In the genomic region with DNA sequence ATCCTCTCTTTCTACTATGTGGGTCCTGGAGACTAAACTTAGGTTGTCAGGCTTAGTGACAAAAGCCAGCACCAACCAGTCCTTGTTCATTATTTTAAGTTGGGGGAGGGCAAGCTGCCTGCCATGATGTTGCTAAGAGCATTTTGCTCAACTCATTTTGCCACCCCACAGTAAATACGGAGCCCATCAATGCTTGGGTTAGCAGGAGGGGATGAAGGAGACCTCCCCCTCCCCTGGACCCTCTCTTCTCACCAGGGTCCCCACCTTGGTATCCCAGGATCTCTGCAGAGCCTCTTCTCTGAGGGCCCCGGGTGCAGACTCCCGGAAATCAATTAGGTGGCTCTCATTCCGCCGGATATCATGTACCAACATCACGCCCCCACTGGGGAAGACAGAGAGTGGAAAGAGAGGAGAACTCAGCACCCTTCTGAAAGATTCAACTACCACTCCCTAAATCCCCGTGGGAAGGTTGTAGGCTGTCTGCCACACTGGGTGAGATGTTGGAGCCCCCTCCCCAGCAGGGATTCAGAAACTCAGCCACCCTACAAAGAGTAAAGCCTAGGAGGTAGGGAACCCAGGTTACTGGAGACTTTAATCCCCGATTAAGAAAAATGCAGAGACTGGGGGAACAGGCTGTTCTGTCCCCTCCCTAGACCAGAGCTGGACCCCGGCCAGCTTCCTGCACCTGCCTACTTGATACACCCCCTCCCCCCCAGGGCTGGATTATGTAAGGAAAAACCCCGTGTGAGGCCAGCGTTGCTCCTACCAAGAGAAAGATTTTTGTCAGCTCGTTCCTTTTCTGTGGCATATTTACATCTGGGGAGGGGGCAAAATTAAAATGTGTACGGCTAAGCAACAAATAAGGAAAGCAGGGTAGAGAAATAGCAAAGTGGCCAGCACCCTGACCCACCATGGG, we compare ENCODE assay signal across 9 mouse cellular contexts. TPM values are rescaled to one million over a fixed set of nuclear protein-coding genes. Genes with fewer than 3 reads are reported as not detected.
DNase-seq lines count a peak whose midpoint lies in the region; ATAC-seq lines count a peak whose summit lies in the region.
"Had no signal": no experiment of that assay in that cellular context is flagged by ENCODE, and none has a peak within 500 bp of the region (broad histone marks: within the 10 kb centered on the region; RNA-seq: fewer than 3 reads in every experiment).

No protein-coding gene starts in this region.

- no peak overlapping the region for H3K4me3 ChIP-seq in heart, embryonic 12.5 days

- peaks cover 10% of the 10 kb centered on the region for H3K27me3 ChIP-seq in heart, embryonic 12.5 days (replicated peaks)

- H3K27ac ChIP-seq in heart, embryonic 12.5 days (ENCODE audit: poor library complexity, severe bottlenecking) = no peak overlapping the region

- H3K9ac ChIP-seq in heart, embryonic 12.5 days = 0 out of 2 replicates have a peak overlapping the region, but pooled peaks have one; percentile 11

- H3K9me3 ChIP-seq in heart, embryonic 12.5 days (replicated peaks) = no peaks in the 10 kb centered on the region

- 49% methylated on average over 13 of the region's 13 CpGs for WGBS in heart, embryonic 12.5 days

- intact Hi-C loops in heart, postnatal 25 days (cut with DNase I) = no loop called here

- no peaks in the 10 kb centered on the region for H3K36me3 ChIP-seq in heart, embryonic 12.5 days

- peaks cover 19% of the 10 kb centered on the region for H3K4me1 ChIP-seq in heart, embryonic 12.5 days (replicated peaks)

- no peak for DNase-seq in heart, postnatal 25 days (ENCODE audit: low spot score)
- DNase-seq in right cerebral cortex, adult 18-20 months = peak; percentile 46
- DNase-seq in right cerebral cortex, postnatal 36 days (ENCODE audit: low spot score in 2 of 2) = no peak
- peak; percentile 58 to 60 for DNase-seq in kidney, postnatal 36 days
- peak; percentile 20 for DNase-seq in right cerebral cortex, postnatal 25 days
- DNase-seq: heart, postnatal 14 days had no signal

- no peak for ATAC-seq in heart, embryonic 12.5 days (ENCODE audit: insufficient number of reproducible peaks, low FRiP score)
- no peak for ATAC-seq in erythroblast, adult 5-6 weeks (replicated peaks; ENCODE audit: low FRiP score, poor library complexity, severe bottlenecking)
- ATAC-seq in monocyte, adult 5-6 weeks (replicated peaks; ENCODE audit: insufficient number of reproducible peaks, low FRiP score, low TSS enrichment, poor library complexity, severe bottlenecking) = no peak

- H3K4me2 ChIP-seq in heart, embryonic 12.5 days = no peak overlapping the region

RNA-seq across cellular contexts. Expression of a gene that starts 13.1 kb away (rescaled TPM):
- polyA plus RNA-seq in heart, embryonic 12.5 days (2016; fragmentation: Nextera tagmentation; extraction: Ambion mirVana) = 13.0 and 14.4 TPM in 2 replicates
- total RNA-seq in heart, postnatal 25 days (2021) = 10 to 100 TPM; 39.9 to 40.3 TPM
- 3.5 and 10.0 TPM in 2 replicates for total RNA-seq in erythroblast, adult 5-6 weeks (2015; ENCODE audit: low replicate concordance)
- total RNA-seq in erythroblast, adult 5-6 weeks (2017; ENCODE audit: low replicate concordance) = 16.4 and 20.1 TPM in 2 replicates
- 29.5 to 53.8 TPM (median 36.7 TPM) in 3 replicates for total RNA-seq in monocyte, adult 5-6 weeks (2017)

RNA-seq across cellular contexts. Expression of a gene that starts 13.3 kb away (rescaled TPM):
- polyA plus RNA-seq in heart, embryonic 12.5 days (2016; fragmentation: Nextera tagmentation; extraction: Ambion mirVana) = 2.0 and 3.0 TPM in 2 replicates
- total RNA-seq in heart, postnatal 25 days (2021) = under 1 TPM; 0.49 to 0.73 TPM
- not detected in 2 replicates for total RNA-seq in erythroblast, adult 5-6 weeks (2015; ENCODE audit: low replicate concordance)
- total RNA-seq in erythroblast, adult 5-6 weeks (2017; ENCODE audit: low replicate concordance) = not detected in 2 replicates
- 0.64 to 1.5 TPM (median 1.1 TPM) in 3 replicates for total RNA-seq in monocyte, adult 5-6 weeks (2017)

RNA-seq across cellular contexts. Expression of a gene that starts 31.0 kb away (rescaled TPM):
- polyA plus RNA-seq in heart, embryonic 12.5 days (2016; fragmentation: Nextera tagmentation; extraction: Ambion mirVana) = 19.2 and 21.7 TPM in 2 replicates
- 10 to 100 TPM; 23.6 to 26.4 TPM for total RNA-seq in heart, postnatal 25 days (2021)
- total RNA-seq in erythroblast, adult 5-6 weeks (2015; ENCODE audit: low replicate concordance) = 29.6 and 35.9 TPM in 2 replicates
- 7.2 and 13.7 TPM in 2 replicates for total RNA-seq in erythroblast, adult 5-6 weeks (2017; ENCODE audit: low replicate concordance)
- 10.9 to 39.1 TPM (median 15.5 TPM) in 3 replicates for total RNA-seq in monocyte, adult 5-6 weeks (2017)

Comparison
In these comparisons a context has a peak if more than half of its experiments do, and no peak if none do; other contexts are left out.
1. DNase-seq: peak in right cerebral cortex, adult 18-20 months (single experiment), kidney, postnatal 36 days (2 of 2) and right cerebral cortex, postnatal 25 days (single experiment); none in heart, postnatal 25 days (single experiment) and right cerebral cortex, postnatal 36 days (0 of 2).